Mouse (Mus musculus): ENCODE data around the gene Iqck.

The Iqck gene

DNA sequence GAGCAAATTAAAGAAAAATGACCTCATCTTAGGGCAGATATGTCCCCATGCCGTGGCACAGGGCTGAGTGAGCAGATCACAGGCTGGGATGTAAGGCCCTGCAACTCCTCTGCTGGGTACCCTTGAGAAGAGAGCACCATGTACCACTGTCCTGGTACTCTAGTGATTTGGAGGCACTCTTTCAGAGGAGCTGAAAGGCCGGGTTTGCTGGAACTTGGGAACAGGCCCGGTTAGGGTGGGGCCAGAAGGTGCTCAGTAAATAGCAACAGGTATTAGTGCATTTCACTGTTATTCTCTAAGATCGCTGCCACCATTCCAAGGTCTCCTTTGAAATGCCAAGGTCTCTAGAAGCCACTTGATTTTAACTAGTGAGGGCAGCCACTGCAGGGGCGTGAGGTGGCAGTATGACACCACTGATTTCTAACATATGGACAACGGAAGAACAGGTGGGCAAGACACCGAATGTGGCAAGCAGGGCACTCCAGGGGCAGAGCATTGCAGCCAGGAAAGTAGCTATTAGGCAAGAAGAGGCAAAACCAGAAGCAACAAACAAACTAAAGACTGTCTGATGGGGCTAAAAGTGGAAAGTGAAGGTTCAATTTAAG, 59.1 kb downstream of the Iqck start:
- no peak for DNase-seq (ENCODE audit: low spot score)

DNA sequence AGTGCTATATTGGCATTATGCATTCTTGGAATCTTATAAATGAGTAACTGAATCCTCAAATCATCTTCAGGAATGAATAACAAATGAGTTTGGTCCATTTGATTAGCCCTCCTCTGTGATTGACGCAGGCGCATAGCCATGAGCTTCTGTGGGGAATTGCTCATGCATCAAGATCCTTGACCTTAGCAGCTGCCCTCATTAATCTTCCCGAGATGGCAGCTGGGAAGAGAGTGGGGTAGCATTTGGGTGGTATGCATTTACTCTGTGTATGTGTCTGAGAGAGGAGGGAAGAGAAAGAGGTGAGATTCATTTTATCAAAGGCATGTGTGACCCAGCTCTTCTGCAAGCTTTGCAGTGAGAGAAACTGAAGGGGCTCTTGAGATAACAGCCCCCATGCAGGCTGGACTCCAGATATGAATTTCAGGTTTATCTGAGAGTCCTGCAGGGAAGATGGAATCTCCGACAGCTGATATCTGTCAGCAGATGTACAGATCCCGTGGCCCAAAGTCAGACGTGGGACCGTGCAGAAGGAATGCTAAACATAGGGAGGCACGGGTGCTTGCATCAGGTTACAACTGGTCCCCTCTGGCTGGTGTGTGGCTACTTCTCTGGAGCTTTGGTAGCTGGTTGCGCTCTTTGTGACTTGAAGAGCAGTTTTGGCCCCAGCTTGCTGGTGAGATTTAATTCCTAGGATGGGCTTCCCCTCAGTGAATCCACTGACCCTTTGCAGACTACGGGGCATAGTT, 63.9 kb downstream of the Iqck start:
- no peak for DNase-seq (ENCODE audit: low spot score)

DNA sequence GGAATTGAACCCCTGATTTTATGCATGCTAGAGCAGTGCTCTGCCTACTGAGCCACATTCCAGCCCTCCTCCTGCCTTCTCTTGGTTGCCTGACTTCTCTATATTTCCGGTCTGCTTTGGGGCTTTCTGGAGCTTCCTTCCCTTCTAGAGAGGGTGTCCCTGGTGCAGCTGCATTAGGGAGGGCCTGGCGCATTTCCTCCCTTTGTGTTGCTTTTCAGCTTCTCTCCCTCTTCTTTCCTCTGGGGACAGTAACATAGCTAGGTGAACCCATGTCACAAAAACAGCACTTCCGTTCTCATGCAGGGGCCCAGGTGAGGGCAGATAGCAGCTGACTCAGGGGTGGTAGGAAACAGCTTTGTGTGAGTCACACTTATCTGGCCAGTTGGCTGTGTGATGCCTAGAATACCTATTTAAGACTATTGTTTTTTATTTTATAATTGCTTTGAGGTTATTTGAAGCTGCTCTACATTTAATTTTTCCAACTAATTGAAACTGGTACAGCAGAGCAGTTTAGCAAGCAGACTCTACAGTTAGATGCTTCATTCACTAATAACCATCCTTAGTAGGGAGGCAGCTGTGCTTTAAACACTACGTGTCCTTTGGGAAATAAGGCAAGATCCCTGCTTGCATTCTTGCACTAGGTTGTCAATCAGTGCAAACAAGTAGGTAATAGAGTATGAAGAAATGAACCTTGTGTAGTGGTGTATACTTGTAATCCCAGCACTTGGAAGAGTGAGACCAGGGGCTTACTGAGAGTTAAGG, 67.1 kb downstream of the Iqck start:
- DNase-seq (ENCODE audit: low spot score), result peak; percentile 32

DNA sequence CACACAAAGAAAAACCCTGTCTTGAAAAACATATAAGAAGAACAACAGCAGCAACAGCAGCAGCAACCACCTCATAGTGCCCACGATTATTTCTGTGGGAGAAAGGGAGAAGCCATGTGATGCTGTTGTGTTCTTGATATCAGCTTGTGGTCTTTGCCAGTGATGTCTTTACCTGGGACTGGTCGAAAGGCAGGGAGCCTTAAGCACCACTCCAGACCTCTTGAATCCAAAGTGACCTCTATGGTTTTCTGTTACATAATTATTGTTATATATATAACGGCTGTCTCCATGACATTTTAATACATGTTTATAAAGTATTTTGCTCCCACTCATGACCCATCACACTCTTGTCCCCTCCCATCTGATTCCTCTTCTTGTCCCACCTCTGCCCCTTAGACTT, 70.0 kb downstream of the Iqck start:
- no peak for DNase-seq (ENCODE audit: low spot score)

DNA sequence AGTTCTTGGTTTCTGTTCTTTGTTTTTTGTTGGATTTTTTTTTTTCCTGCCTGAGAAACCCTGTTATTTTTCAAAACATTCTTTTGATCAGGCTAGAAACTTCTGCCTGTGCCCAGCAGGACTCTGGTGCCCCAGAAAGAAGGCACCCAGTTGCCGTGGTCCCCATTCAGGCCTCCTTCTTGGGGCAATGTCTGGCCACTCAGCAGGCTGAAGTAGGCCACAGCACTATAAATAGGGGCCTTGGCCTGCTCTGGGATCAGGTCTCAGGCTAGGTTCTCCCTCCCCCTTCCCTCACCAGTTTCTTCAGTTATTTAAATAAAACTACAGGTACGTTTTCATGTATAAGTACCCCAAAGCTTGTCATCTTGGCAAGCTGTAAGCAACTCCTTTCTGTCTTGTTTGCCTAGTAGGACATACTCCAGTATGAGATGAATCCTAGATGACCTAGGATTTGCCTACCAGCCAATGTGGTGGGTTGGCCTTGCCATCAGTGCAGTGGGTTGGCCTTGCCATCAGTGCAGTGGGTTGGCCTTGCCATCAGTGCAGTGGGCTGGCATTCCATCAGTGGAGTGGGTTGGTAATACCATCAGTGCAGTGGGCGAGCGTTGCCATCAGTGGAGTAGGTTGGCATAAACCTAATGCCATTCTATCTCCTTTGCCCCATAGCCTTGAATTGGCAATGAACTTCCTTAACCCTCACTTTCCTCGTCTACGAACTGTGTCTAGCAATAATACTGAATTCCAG, 71.1 kb downstream of the Iqck start:
- no peak for DNase-seq (ENCODE audit: low spot score)

DNA sequence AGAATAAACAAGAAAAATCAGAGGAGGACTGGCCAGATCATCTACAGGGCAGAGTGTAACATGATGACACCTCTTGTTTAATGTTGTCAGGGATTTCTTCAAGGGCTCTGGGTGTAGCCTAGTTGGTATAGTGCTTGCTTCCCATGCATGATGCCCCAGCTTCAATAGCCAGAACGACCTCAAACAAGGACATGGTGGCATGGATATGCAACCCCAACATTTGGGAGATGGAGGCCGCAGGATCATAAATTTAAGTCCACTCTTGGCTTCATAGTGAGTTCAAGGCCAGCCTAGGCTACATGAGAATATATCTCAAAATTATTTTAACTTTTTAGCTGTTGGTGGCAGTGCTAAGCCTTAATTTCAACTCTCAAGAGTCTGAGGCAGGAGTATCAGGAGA, 71.7 kb downstream of the Iqck start:
- no peak for DNase-seq (ENCODE audit: low spot score)

DNA sequence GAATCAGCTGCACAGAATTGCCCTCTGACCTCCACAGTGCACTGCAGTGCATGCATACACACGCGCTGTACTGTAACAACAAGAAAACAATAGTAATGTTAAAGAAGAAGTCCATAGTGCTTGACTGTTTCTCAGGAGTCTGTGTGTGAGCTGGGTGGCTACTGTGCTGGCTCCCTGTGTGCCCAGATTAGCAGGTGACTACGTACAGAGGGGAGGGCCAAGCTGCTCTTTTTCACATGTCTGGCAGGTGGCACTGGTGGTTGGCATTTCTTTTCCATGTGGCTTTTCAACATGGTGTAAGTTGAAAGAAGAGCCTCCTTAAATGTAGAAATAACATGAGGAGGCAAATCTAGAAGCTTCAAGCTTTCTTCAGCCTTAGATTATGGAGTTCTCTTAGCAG, 72.8 kb downstream of the Iqck start:
- no peak for DNase-seq (ENCODE audit: low spot score)

DNA sequence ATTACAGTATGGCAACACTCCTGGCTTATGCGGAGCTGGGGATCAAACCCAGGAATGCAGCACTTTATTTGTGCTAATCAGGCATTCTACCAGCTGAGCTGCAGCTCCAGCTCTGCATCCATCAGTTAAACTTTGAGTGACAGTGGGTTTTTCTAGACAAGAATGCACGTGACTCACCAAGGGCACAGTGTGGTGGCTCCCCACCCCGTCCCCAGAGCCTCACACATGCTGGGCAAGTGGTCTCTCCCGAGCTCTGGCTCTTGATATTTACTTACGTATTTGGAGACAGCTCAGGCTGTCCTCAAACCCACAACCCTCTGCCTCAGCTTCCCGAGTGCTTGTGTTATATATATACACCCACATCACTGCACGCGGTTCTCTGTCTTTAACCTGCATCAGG, 73.4 kb downstream of the Iqck start:
- no peak for DNase-seq (ENCODE audit: low spot score)

DNA sequence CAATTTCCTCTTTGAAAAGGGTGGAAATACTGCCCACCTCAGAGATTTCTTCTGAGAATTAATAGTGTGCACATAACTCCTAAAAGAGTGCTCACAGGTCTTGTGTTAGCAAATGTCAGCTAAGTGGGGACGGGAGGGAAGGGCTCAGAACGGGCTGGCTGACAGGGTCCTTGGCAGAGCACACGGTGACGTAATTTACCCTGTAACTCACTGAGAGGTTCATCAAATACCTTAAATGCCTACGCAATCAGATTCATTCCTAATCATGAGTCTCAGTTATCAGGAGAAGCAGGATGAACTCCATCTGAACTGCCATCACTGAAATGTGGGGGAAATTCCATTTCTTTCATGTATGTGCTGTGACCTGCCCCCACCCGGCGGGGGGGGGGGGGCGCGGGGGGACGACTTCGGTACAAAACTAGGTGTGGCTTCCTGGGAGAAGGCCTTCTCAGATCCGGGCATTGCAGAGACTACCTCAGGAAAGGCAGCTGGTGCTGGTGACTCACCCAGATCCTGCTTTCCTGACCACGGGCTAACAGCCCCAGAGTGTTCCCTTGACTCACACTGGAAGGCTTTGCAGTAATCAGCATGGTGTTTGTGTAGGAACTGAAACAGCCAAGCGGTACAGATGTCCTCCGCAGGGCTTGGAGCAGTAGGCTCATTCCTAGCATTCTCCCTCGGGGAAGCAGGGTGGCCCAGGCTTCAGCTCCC, 74.2 kb downstream of the Iqck start:
- DNase-seq (ENCODE audit: low spot score), result peak; percentile 80

DNA sequence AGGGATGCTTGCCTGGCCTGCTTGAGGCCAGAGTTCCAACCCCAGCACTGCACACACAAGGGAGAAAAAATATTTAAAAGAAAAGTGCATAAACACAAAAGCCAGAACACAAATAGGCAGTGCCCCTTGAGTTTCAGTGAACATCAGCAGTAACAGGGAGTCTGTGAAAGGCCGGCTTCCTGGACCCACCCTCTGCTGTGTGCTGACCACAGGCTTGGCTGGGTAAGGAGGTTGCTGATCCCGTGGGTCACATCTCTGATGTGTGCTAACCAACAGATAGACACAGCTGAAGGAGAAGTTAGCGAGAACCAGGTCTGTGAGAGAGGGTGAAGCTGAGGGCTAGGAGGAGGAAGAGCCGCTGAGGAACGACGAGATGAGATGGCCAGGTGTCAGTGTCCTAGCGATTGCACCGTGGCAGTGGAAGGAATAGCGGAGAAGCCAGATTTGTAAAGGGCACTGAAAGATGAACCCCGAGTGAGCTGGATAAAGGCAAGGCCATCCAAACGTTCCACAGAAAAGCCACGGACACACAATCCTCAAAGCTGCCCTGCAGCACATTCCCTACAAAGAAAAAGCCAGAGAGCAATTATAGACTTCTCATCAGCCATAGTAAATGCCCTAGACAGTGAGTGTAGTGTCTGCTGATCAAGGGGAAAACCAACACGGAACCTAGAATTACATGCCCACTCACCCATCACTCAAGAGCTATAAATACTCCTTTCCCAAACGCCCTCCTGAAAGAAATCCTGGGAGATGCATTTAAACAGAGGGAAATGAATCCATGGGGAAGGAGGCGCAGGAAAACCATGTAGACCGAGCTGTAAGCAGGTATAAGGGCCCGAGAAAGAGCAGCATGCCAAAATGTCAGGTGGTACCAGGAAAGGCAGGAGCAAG, 76.2 kb downstream of the Iqck start:
- no peak for DNase-seq (ENCODE audit: low spot score)

DNA sequence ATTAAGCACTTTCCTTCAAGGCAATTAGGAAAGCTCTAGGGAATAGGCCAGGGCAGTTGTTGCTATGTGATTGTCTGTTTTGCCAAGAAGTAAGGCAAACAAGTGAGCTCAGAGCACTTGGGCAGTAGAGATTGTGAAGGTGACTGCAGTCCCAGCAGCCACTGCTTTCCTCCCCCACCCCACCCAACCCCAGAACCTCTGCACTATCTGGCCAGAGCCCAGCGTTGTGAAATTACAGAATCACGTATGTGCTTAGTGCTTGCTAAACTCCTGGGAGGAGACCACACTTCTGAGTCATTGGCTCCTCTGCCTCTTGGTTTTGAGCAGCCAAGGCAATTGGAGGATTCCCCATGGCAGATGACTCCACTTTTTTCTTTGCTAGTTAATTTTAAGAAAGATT, 79.8 kb downstream of the Iqck start:
- peak; percentile 83 for DNase-seq (ENCODE audit: low spot score)

DNA sequence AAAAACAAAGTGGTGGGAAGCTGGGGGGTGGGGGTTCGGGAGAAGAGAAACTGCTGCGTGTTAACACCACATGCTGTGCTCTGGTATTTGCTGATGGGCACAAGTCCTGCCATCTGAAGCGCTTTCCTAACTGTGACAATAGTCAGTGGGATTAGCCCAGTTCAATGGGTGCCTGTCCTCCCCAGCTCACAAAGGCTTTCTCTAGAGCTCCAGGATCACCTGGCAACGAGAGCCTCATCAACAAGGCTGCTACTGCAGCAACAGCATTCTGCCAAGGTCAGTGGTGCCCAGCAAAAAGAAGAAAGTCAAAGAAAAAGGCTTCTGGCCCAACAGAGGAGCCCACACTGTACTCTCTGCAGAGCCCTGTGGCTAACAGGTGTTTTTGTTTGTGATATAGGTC, 81.3 kb downstream of the Iqck start:
- no peak for DNase-seq (ENCODE audit: low spot score)

DNA sequence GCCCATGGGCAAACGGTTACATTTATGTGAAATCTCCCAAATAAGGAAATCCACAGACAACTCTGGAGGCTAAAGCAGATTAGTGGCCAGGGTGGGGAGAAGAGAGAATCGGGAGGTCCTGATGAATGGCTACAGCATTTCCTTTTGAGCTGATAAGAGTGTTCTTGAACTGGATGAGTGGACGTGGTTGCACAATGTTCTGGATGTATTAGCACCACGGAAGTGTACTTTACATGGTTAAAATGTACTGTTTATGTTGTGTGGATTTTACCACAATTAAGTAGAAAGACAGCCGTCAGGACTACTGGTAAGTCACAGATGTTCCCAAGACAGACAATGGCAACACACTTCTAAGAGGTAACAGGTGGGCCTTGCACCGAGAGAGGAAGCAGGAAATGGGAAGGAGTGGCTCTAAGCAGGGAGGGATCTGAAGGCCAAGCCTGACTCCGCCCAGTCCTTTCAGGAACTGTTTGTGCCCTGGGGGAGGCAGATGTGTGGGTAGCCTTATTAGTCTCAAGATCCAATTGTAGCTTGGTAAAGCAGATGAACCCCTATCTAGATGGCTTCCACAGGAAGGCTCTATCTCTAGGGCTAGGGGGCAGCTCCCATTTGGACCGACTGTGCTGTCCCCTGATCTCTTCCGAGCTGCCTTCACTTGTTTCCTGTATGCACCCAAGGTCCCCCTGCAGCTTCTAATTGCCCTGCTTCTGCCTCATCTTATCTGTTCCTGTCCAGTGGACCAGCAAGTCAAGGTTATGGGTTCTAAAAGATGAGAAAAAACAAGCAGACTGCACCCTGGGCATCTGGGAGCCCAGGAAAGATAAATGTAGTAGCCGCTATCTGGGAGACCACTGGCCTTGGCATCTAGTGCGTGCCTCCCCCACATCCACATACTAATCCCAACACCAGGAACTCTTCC, 82.2 kb downstream of the Iqck start:
- DNase-seq (ENCODE audit: low spot score), result no peak

DNA sequence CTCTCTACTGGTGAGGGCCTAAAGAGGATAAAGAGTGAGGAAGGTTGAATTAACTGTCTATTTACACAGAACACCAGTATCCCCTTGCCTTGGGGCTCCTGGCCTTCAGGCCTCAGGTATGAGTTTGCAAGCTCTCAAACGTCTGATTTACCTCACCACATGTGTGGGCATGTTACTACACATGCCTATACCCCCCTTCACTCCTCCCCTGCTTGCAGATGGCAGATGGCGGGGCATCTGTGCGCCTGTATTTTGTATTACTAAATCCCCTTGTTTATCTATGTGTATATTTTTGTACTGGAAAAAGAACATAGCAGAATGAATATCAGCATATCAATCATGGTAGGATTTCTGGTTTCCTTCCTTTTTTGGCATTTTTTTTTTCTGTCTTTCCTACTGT, 86.7 kb downstream of the Iqck start:
- DNase-seq (ENCODE audit: low spot score), result no peak

DNA sequence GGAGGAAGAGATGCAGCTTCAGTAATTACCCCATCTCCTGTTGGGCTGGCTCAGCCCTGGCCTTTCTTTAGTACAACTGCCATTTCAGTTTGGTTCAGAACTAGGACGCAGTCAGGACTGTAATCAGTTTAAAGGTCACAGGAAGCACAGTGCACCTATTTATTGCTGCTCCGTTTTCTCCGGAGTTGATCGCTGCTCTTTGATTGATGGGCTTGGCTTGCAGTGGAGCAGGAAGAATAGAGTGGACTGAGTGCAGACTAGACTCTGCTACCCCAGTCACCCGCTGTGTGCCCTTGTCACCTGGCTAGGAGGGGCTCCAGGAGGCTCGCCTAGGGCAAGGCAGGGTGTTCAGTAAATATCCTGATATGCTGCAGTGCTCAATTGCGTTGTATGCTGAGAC, 87.6 kb downstream of the Iqck start:
- DNase-seq (ENCODE audit: low spot score), result no peak

DNA sequence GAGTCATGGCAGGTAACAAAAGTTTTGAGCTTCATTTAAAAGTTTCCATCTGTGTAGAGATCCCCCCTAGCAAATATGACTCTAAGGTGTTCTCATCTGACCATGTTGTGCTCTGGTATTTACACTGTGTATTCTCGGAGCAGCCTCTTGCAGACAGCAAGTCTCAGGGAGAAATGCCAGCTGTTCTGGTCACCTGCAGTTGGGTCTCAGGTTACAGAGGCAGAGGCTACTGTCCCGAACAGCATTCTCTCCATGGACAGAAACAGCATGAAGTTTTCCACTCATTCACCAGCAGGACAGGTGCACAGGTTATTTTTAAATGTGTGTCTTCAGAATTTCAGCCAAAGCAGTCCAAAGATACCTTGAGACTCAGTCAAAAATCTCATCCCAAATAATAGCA, 89.3 kb downstream of the Iqck start:
- DNase-seq (ENCODE audit: low spot score), result no peak

DNA sequence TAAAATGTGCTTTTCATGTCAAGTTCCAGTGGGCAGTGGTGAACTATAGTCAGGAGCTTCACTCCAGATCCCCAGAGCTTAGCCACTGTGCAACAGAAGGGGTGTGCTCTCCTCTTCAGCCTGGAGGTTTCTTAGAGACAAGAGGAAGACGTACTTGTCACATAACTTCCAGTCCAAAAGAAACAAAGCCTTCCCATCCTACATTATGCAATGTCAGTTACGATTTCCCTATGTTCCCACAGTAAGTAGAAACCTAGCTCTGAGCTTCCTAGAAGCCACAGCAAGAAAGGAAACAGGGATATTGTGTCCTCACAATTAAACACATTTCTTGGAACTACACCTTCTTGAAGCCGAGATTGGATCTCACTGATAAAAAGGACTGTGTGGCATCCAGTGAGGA, 91.7 kb downstream of the Iqck start:
- no peak for DNase-seq (ENCODE audit: low spot score)

DNA sequence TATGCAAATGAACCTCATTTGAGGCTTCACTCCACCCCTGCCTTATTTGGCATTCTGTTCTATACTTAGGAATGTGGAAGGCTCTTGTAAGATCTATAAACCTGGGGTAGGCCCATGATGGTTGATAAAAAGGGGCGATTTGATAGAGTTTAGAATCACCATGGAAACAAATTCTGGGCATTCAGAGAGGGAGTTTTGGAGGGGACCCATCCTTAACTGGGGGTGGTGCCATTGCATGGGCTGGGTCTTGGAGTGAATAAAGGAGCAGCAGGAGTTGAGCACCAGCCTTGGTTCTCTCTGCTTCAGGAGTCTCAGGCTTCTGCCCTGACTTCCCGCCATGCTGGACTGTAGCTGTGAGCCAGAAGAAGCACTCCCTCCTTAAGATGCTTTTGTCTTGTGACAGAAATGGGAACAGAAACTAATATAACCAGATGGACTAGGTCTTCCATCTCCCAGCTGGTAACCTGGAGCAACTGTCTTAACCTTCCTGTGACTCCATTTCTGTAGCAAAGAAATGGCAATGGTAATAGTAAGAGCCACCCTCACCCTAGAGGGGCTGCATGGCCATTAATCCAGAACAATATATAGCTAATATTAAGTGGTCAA, 93.2 kb downstream of the Iqck start:
- no peak for DNase-seq (ENCODE audit: low spot score)

DNA sequence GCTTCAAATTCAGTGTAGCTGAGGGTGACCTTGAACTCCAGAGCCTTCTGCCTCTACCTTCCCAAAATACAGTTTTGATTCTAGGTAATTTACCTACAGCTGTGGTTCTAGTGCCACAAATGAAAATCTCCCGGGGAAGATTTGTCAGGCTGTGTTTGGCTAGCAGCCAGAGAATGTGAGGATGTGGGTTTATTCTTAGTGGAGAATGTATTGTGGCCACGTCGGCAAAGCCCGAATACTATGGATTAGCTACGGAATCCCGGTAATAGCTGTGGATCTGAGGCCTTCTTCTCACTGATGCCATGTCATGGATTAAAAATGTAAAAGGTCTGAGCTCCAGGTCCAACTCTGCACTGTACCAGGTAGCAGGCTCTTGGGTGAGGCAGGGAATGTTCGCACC, 94.2 kb downstream of the Iqck start:
- DNase-seq (ENCODE audit: low spot score), result no peak
